ENCODE assay signal across 19 mouse cellular contexts in genomic region chr12:3237799-3238198, GRCm38 (mm10).
A peak's percentile ranks its signal among the peaks of the same experiment; 100 is the strongest.
DNase-seq lines count a peak whose midpoint lies in the region; ATAC-seq and TF ChIP-seq lines count a peak whose summit lies in the region.
"Had no signal": no experiment of that assay in that cellular context is flagged by ENCODE, and none has a peak within 500 bp of the region (broad histone marks: within the 10 kb centered on the region; RNA-seq: fewer than 3 reads in every experiment).

No protein-coding gene starts in this region.

- no peak for TF ChIP-seq POLR2A in cerebellum, adult 2 months (IDR thresholded peaks at IDR 0.05; ENCODE audit: borderline replicate concordance, insufficient read depth, low read length)

- H3K9me3 ChIP-seq in midbrain, embryonic 11.5 days (ENCODE audit: control insufficient read depth, low read length), result peaks cover 3% of the 10 kb centered on the region
- no peaks in the 10 kb centered on the region for H3K9me3 ChIP-seq in midbrain, embryonic 15.5 days
- H3K9me3 ChIP-seq: hindbrain, embryonic 15.5 days; stomach, embryonic 15.5 days had no signal

- H3K9ac ChIP-seq in midbrain, embryonic 11.5 days (ENCODE audit: low read length), result no peak overlapping the region
- H3K9ac ChIP-seq in midbrain, embryonic 15.5 days, result no peak overlapping the region
- H3K9ac ChIP-seq: forebrain, postnatal 0 days; hindbrain, embryonic 15.5 days; limb, embryonic 13.5 days; liver, embryonic 13.5 days; lung, embryonic 14.5 days; stomach, embryonic 15.5 days had no signal

- TF ChIP-seq CTCF in cerebellum, adult 2 months (IDR thresholded peaks at IDR 0.05; ENCODE audit: borderline replicate concordance, insufficient read depth, low read depth, low read length), result no peak

- peak; percentile 25 for ATAC-seq in midbrain, embryonic 11.5 days (ENCODE audit: low FRiP score)
- no peak for ATAC-seq in midbrain, embryonic 15.5 days (replicated peaks)
- ATAC-seq: forebrain, postnatal 0 days had no signal

- H3K27me3 ChIP-seq in cerebellum, adult 2 months (ENCODE audit: control insufficient read depth, insufficient read depth, low read length), result no peaks in the 10 kb centered on the region
- no peaks in the 10 kb centered on the region for H3K27me3 ChIP-seq in midbrain, embryonic 11.5 days (ENCODE audit: control insufficient read depth, insufficient read depth, low read length)
- no peaks in the 10 kb centered on the region for H3K27me3 ChIP-seq in midbrain, embryonic 15.5 days (replicated peaks)
- H3K27me3 ChIP-seq in splenic B cell, adult 2 months (ENCODE audit: control insufficient read depth, insufficient read depth, low read length, poor library complexity, severe bottlenecking), result no peaks in the 10 kb centered on the region
- H3K27me3 ChIP-seq: hindbrain, embryonic 15.5 days; limb, embryonic 13.5 days; liver, embryonic 13.5 days; stomach, embryonic 15.5 days had no signal

- H3K4me1 ChIP-seq in cerebellum, adult 2 months (ENCODE audit: control insufficient read depth, insufficient read depth, low read length), result peaks cover 13% of the 10 kb centered on the region; the same call in 1 of the 2 replicates
- H3K4me1 ChIP-seq in midbrain, embryonic 11.5 days (ENCODE audit: control insufficient read depth, insufficient read depth, low read length), result no peaks in the 10 kb centered on the region
- H3K4me1 ChIP-seq in midbrain, embryonic 15.5 days, result peaks cover 6% of the 10 kb centered on the region; the same call in 1 of the 2 replicates
- H3K4me1 ChIP-seq: limb, embryonic 13.5 days; stomach, embryonic 15.5 days had no signal

- H3K4me2 ChIP-seq in midbrain, embryonic 11.5 days, result no peak overlapping the region
- no peak overlapping the region for H3K4me2 ChIP-seq in midbrain, embryonic 15.5 days
- H3K4me2 ChIP-seq: heart, embryonic 11.5 days; hindbrain, embryonic 15.5 days; limb, embryonic 13.5 days; liver, embryonic 13.5 days; lung, embryonic 14.5 days; stomach, embryonic 15.5 days had no signal

- no peak overlapping the region for H3K27ac ChIP-seq in cerebellum, adult 2 months (ENCODE audit: insufficient read depth, low read length)
- no peak overlapping the region for H3K27ac ChIP-seq in midbrain, embryonic 11.5 days (ENCODE audit: low read depth, low read length)
- no peak overlapping the region for H3K27ac ChIP-seq in midbrain, embryonic 15.5 days
- H3K27ac ChIP-seq: hindbrain, embryonic 15.5 days; kidney, postnatal 0 days; limb, embryonic 13.5 days; liver, embryonic 13.5 days; midbrain, embryonic 10.5 days; stomach, embryonic 15.5 days had no signal

- peak; percentile 57 for DNase-seq in cerebellum, adult 9-10 months
- no peak for DNase-seq in cerebellum, adult 2 months
- DNase-seq in midbrain, embryonic 11.5 days (ENCODE audit: low spot score, missing footprints), result no peak
- peak; percentile 26 for DNase-seq in thymus, postnatal 4 days
- DNase-seq in thymus, postnatal 0 days (ENCODE audit: low spot score), result no peak
- peak; percentile 54 for DNase-seq in splenic B cell, adult 2 months (ENCODE audit: low read depth, low spot score)
- DNase-seq in kidney, postnatal 10 days, result no peak
- DNase-seq: heart, postnatal 14 days; lung, embryonic 14.5 days; thymus, postnatal 25 days had no signal

- WGBS in cerebellum, adult 2 months, result 54% methylated on average over 5 of the region's 5 CpGs
- 91% methylated on average over 5 of the region's 5 CpGs for WGBS in midbrain, embryonic 11.5 days
- WGBS in midbrain, embryonic 15.5 days, result 71% methylated on average over 5 of the region's 5 CpGs

- peaks cover 13% of the 10 kb centered on the region; the same call in 1 of the 2 replicates for H3K36me3 ChIP-seq in midbrain, embryonic 11.5 days (ENCODE audit: control insufficient read depth, insufficient read depth, low read length)
- peaks cover 14% of the 10 kb centered on the region; the same call in 1 of the 2 replicates for H3K36me3 ChIP-seq in midbrain, embryonic 15.5 days (replicated peaks)
- peaks cover 8% of the 10 kb centered on the region for H3K36me3 ChIP-seq in splenic B cell, adult 2 months (ENCODE audit: control insufficient read depth, insufficient read depth, low read length, poor library complexity, severe bottlenecking)

- H3K4me3 ChIP-seq in cerebellum, adult 2 months (replicated peaks; ENCODE audit: insufficient read depth, low read depth, low read length), result no peak overlapping the region
- no peak overlapping the region for H3K4me3 ChIP-seq in midbrain, embryonic 11.5 days (ENCODE audit: low read depth, low read length)
- H3K4me3 ChIP-seq in midbrain, embryonic 15.5 days, result no peak overlapping the region
- H3K4me3 ChIP-seq: hindbrain, embryonic 15.5 days; limb, embryonic 13.5 days; liver, embryonic 13.5 days; midbrain, embryonic 10.5 days; stomach, embryonic 15.5 days had no signal

Comparison
In these comparisons a context has a peak if more than half of its experiments do, and no peak if none do; other contexts are left out.
1. DNase-seq: peak in cerebellum, adult 9-10 months (single experiment), thymus, postnatal 4 days (single experiment) and splenic B cell, adult 2 months (single experiment); none in cerebellum, adult 2 months (0 of 2), midbrain, embryonic 11.5 days (single experiment), thymus, postnatal 0 days (single experiment) and kidney, postnatal 10 days (single experiment).